Mouse (Mus musculus): ENCODE measurements around the gene Zc3h15. TPM values are rescaled to one million over a fixed set of nuclear protein-coding genes. Genes with fewer than 3 reads are reported as not detected.
A peak's percentile ranks its signal among the peaks of the same experiment; 100 is the strongest.
"Not testable (repeated sequence)": the region's sequence is repeated elsewhere in the genome, so short reads cannot be mapped to it uniquely, and the experiment has no call there.

Gene Zc3h15
- polyA plus RNA-seq, 1 experiment from 2014 or later, result 135 TPM

- H3K4me2 ChIP-seq, result peak overlapping the region; percentile 12; the same call in 1 of the 2 replicates
- peak overlapping the region; percentile 51 for H3K27ac ChIP-seq
- WGBS, result 57% methylated on average over 9 of the region's 9 CpGs
Measured at GRCm38 (mm10) chr2:83648916-83649315, 4.7 kb downstream of the Zc3h15 start.

GRCm38 (mm10) chr2:83652606-83653005, 8.4 kb downstream of the Zc3h15 start:
- no peak overlapping the region for H3K4me3 ChIP-seq (replicated peaks)
- H3K27me3 ChIP-seq, result no peaks in the 10 kb centered on the region
- no peak overlapping the region for H3K4me2 ChIP-seq
- H3K36me3 ChIP-seq, result peaks cover 24% of the 10 kb centered on the region
- H3K27ac ChIP-seq, result no peak overlapping the region
- peaks cover 23% of the 10 kb centered on the region for H3K4me1 ChIP-seq
- ATAC-seq (replicated peaks; ENCODE audit: low FRiP score), result no peak
- H3K9me3 ChIP-seq (replicated peaks), result no peaks in the 10 kb centered on the region
- no peak overlapping the region for H3K9ac ChIP-seq

More at GRCm38 (mm10) chr2:83648916-83649315, 4.7 kb downstream of the Zc3h15 start:
- Histone ChIP-seq H3K9me3 (replicated peaks) (no peaks in the 10 kb centered on the region), H3K4me1 (peaks cover 34% of the 10 kb centered on the region), H3K27me3 (no peaks in the 10 kb centered on the region), H3K9ac (no peak overlapping the region), H3K4me3 (replicated peaks) (no peak overlapping the region), H3K36me3 (peaks cover 4% of the 10 kb centered on the region)
- ATAC-seq (replicated peaks; ENCODE audit: low FRiP score), result no peak

- no peaks in the 10 kb centered on the region for H3K4me1 ChIP-seq
- H3K4me3 ChIP-seq (replicated peaks), result no peak overlapping the region
- no peak overlapping the region for H3K4me2 ChIP-seq
- peaks cover 71% of the 10 kb centered on the region for H3K36me3 ChIP-seq
- no peak overlapping the region for H3K9ac ChIP-seq
- no peaks in the 10 kb centered on the region for H3K27me3 ChIP-seq
- ATAC-seq (replicated peaks; ENCODE audit: low FRiP score), result no peak
- H3K9me3 ChIP-seq (replicated peaks), result no peaks in the 10 kb centered on the region
- H3K27ac ChIP-seq, result no peak overlapping the region
- WGBS, result 86% methylated on average over 3 of the region's 3 CpGs
Measured at GRCm38 (mm10) chr2:83659279-83659678, 15.0 kb downstream of the Zc3h15 start.

GRCm38 (mm10) chr2:83660114-83660513, 15.9 kb downstream of the Zc3h15 start:
- H3K9me3 ChIP-seq (replicated peaks), result no peaks in the 10 kb centered on the region
- H3K4me1 ChIP-seq, result no peaks in the 10 kb centered on the region
- no peak overlapping the region for H3K27ac ChIP-seq
- no peak overlapping the region for H3K4me2 ChIP-seq
- whole genome bisulfite sequencing, result 93% methylated on average over 1 of the region's 1 CpGs
- ATAC-seq (replicated peaks; ENCODE audit: low FRiP score), result no peak
- H3K9ac ChIP-seq, result no peak overlapping the region
- H3K4me3 ChIP-seq (replicated peaks), result no peak overlapping the region
- no peaks in the 10 kb centered on the region for H3K27me3 ChIP-seq
- H3K36me3 ChIP-seq, result peaks cover 69% of the 10 kb centered on the region

- H3K9ac ChIP-seq, result no peak overlapping the region
- H3K36me3 ChIP-seq, result peaks cover 59% of the 10 kb centered on the region
- ATAC-seq (replicated peaks; ENCODE audit: low FRiP score), result no peak
- H3K9me3 ChIP-seq (replicated peaks), result no peaks in the 10 kb centered on the region
- no peaks in the 10 kb centered on the region for H3K4me1 ChIP-seq
- no peak overlapping the region for H3K4me2 ChIP-seq
- no peaks in the 10 kb centered on the region for H3K27me3 ChIP-seq
- H3K4me3 ChIP-seq (replicated peaks), result no peak overlapping the region
- H3K27ac ChIP-seq, result no peak overlapping the region
- WGBS, result 89% methylated on average over 6 of the region's 6 CpGs
Measured at GRCm38 (mm10) chr2:83661351-83661750, 17.1 kb downstream of the Zc3h15 start.

- not testable (repeated sequence) for H3K9ac ChIP-seq; H3K27ac ChIP-seq; H3K27me3 ChIP-seq; H3K4me3 ChIP-seq (replicated peaks); ATAC-seq (replicated peaks; ENCODE audit: low FRiP score); H3K4me2 ChIP-seq; H3K9me3 ChIP-seq (replicated peaks); H3K4me1 ChIP-seq
- peaks cover 50% of the 10 kb centered on the region for H3K36me3 ChIP-seq
- WGBS, result 96% methylated on average over 2 of the region's 2 CpGs
Measured at GRCm38 (mm10) chr2:83665051-83665450, 20.8 kb downstream of the Zc3h15 start.

- Histone ChIP-seq H3K4me1 (peaks cover under 1% of the 10 kb centered on the region; the same call in 1 of the 2 replicates), H3K27me3 (no peaks in the 10 kb centered on the region), H3K27ac (peak overlapping the region; percentile 54; the same call in 1 of the 2 replicates), H3K9me3 (replicated peaks) (no peaks in the 10 kb centered on the region), H3K36me3 (peaks cover 37% of the 10 kb centered on the region), H3K4me2 (no peak overlapping the region), H3K9ac (no peak overlapping the region), H3K4me3 (replicated peaks) (no peak overlapping the region)
- WGBS, result 72% methylated on average over 2 of the region's 2 CpGs
- ATAC-seq (replicated peaks; ENCODE audit: low FRiP score), result peak; percentile 55; the same call in 1 of the 2 replicates
Measured at GRCm38 (mm10) chr2:83667430-83667829, 23.2 kb downstream of the Zc3h15 start.

- H3K4me3 ChIP-seq (replicated peaks), result no peak overlapping the region
- no peak overlapping the region for H3K27ac ChIP-seq
- ATAC-seq (replicated peaks; ENCODE audit: low FRiP score), result peak; percentile 83
- H3K9me3 ChIP-seq (replicated peaks), result no peaks in the 10 kb centered on the region
- H3K36me3 ChIP-seq, result peaks cover 35% of the 10 kb centered on the region
- no peaks in the 10 kb centered on the region for H3K27me3 ChIP-seq
- WGBS, result 35% methylated on average over 1 of the region's 1 CpGs
- peaks cover 7% of the 10 kb centered on the region for H3K4me1 ChIP-seq
- no peak overlapping the region for H3K4me2 ChIP-seq
- H3K9ac ChIP-seq, result no peak overlapping the region
Measured at GRCm38 (mm10) chr2:83668052-83668451, 23.8 kb downstream of the Zc3h15 start.

- H3K4me2 ChIP-seq, result no peak overlapping the region
- H3K4me3 ChIP-seq (replicated peaks), result no peak overlapping the region
- no peak overlapping the region for H3K9ac ChIP-seq
- 80% methylated on average over 5 of the region's 5 CpGs for WGBS
- no peak overlapping the region for H3K27ac ChIP-seq
- ATAC-seq (replicated peaks; ENCODE audit: low FRiP score), result no peak
- peaks cover 11% of the 10 kb centered on the region for H3K4me1 ChIP-seq
- no peaks in the 10 kb centered on the region for H3K9me3 ChIP-seq (replicated peaks)
- peaks cover 35% of the 10 kb centered on the region for H3K36me3 ChIP-seq
- no peaks in the 10 kb centered on the region for H3K27me3 ChIP-seq
Measured at GRCm38 (mm10) chr2:83669988-83670387, 25.8 kb downstream of the Zc3h15 start.

GRCm38 (mm10) chr2:83671843-83672242, 27.6 kb downstream of the Zc3h15 start:
- peaks cover 39% of the 10 kb centered on the region for H3K36me3 ChIP-seq
- no peak overlapping the region for H3K27ac ChIP-seq
- H3K4me1 ChIP-seq, result peaks cover 22% of the 10 kb centered on the region
- WGBS, result 86% methylated on average over 2 of the region's 2 CpGs
- ATAC-seq (replicated peaks; ENCODE audit: low FRiP score), result no peak
- no peak overlapping the region for H3K4me2 ChIP-seq
- no peaks in the 10 kb centered on the region for H3K9me3 ChIP-seq (replicated peaks)
- no peaks in the 10 kb centered on the region for H3K27me3 ChIP-seq
- H3K9ac ChIP-seq, result no peak overlapping the region
- no peak overlapping the region for H3K4me3 ChIP-seq (replicated peaks)

GRCm38 (mm10) chr2:83673067-83673466, 28.8 kb downstream of the Zc3h15 start:
- no peaks in the 10 kb centered on the region for H3K27me3 ChIP-seq
- no peaks in the 10 kb centered on the region for H3K9me3 ChIP-seq (replicated peaks)
- no peak overlapping the region for H3K9ac ChIP-seq
- H3K4me1 ChIP-seq, result peaks cover 24% of the 10 kb centered on the region
- no peak overlapping the region for H3K4me2 ChIP-seq
- WGBS, result 44% methylated on average over 7 of the region's 7 CpGs
- peaks cover 33% of the 10 kb centered on the region; the same call in 1 of the 2 replicates for H3K36me3 ChIP-seq
- ATAC-seq (replicated peaks; ENCODE audit: low FRiP score), result no peak
- H3K27ac ChIP-seq, result peak overlapping the region; percentile 54
- H3K4me3 ChIP-seq (replicated peaks), result no peak overlapping the region

- Histone ChIP-seq H3K4me1 (peaks cover 24% of the 10 kb centered on the region), H3K4me2 (no peak overlapping the region), H3K27ac (no peak overlapping the region), H3K9me3 (replicated peaks) (no peaks in the 10 kb centered on the region), H3K27me3 (no peaks in the 10 kb centered on the region), H3K9ac (no peak overlapping the region), H3K4me3 (replicated peaks) (no peak overlapping the region), H3K36me3 (peaks cover 30% of the 10 kb centered on the region; the same call in 1 of the 2 replicates)
- ATAC-seq (replicated peaks; ENCODE audit: low FRiP score), result no peak
- 83% methylated on average over 2 of the region's 2 CpGs for WGBS
Measured at GRCm38 (mm10) chr2:83673843-83674242, 29.6 kb downstream of the Zc3h15 start.

GRCm38 (mm10) chr2:83674421-83674820, 30.2 kb downstream of the Zc3h15 start:
- H3K36me3 ChIP-seq, result peaks cover 26% of the 10 kb centered on the region; the same call in 1 of the 2 replicates
- H3K9ac ChIP-seq, result no peak overlapping the region
- WGBS, result 81% methylated on average over 7 of the region's 7 CpGs
- peaks cover 24% of the 10 kb centered on the region for H3K4me1 ChIP-seq
- H3K4me2 ChIP-seq, result no peak overlapping the region
- H3K27ac ChIP-seq, result no peak overlapping the region
- H3K27me3 ChIP-seq, result no peaks in the 10 kb centered on the region
- no peak for ATAC-seq (replicated peaks; ENCODE audit: low FRiP score)
- H3K9me3 ChIP-seq (replicated peaks), result no peaks in the 10 kb centered on the region
- no peak overlapping the region for H3K4me3 ChIP-seq (replicated peaks)

All from kidney, embryonic 15.5 days (tissue).